Mouse (Mus musculus): ENCODE measurements at regions not wholly inside any gene's neighbourhood (a gene's known extent, or its start where the extent isn't known, plus 50 kb on each side); places are given as distances from the start of the nearest gene placed in this dataset.

- no peak for DNase-seq
These were observed 224.5 kb downstream of the Gm26897 start for GRCm38 (mm10) chr5:111958226-111958625.

- DNase-seq: no peak
These were observed 231.6 kb downstream of the Gm26897 start for GRCm38 (mm10) chr5:111965311-111965710.

- DNase-seq: no peak
These were observed 234.4 kb downstream of the Gm26897 start for GRCm38 (mm10) chr5:111968121-111968520.

GRCm38 (mm10) chr5:111968701-111969100 is 235.0 kb downstream of the Gm26897 start:
- no peak for DNase-seq

GRCm38 (mm10) chr5:111971193-111971592 is 237.5 kb downstream of the Gm26897 start:
- DNase-seq: no peak

- no peak for DNase-seq
These were observed 238.2 kb downstream of the Gm26897 start for GRCm38 (mm10) chr5:111971952-111972351.

GRCm38 (mm10) chr5:111975686-111976085 is 242.0 kb downstream of the Gm26897 start:
- DNase-seq: no peak

GRCm38 (mm10) chr5:111979601-111980000 is 245.9 kb downstream of the Gm26897 start:
- no peak for DNase-seq

- no peak for DNase-seq
These were observed 248.4 kb downstream of the Gm26897 start for GRCm38 (mm10) chr5:111982106-111982505.

- DNase-seq: no peak
These were observed 252.3 kb downstream of the Gm26897 start for GRCm38 (mm10) chr5:111985997-111986396.

GRCm38 (mm10) chr5:111987036-111987435 is 253.3 kb downstream of the Gm26897 start:
- no peak for DNase-seq

- no peak for DNase-seq
These were observed 258.1 kb downstream of the Gm26897 start for GRCm38 (mm10) chr5:111991805-111992204.

GRCm38 (mm10) chr5:111993221-111993620 is 259.1 kb downstream of the Cryba4 start:
- no peak for DNase-seq

GRCm38 (mm10) chr5:111993930-111994329 is 258.4 kb downstream of the Cryba4 start:
- no peak for DNase-seq

- DNase-seq: no peak
These were observed 255.5 kb downstream of the Cryba4 start for GRCm38 (mm10) chr5:111996806-111997205.

- DNase-seq: no peak
These were observed 250.3 kb downstream of the Cryba4 start for GRCm38 (mm10) chr5:112001742-112002701.

GRCm38 (mm10) chr5:112002856-112003660 is 249.3 kb downstream of the Cryba4 start:
- DNase-seq: no peak

- DNase-seq: no peak
These were observed 248.3 kb downstream of the Cryba4 start for GRCm38 (mm10) chr5:112004041-112004440.

GRCm38 (mm10) chr5:112012505-112013164 is 239.7 kb downstream of the Cryba4 start:
- DNase-seq: no peak

- no peak for DNase-seq
These were observed 233.4 kb downstream of the Cryba4 start for GRCm38 (mm10) chr5:112018925-112019324.

- no peak for DNase-seq
These were observed 231.4 kb downstream of the Cryba4 start for GRCm38 (mm10) chr5:112020882-112021281.

- DNase-seq: no peak
These were observed 222.4 kb downstream of the Cryba4 start for GRCm38 (mm10) chr5:112029955-112030354.

- no peak for DNase-seq
These were observed 220.3 kb downstream of the Cryba4 start for GRCm38 (mm10) chr5:112032036-112032435.
